ENCODE assay signal across 8 mouse cellular contexts in the genomic region with DNA sequence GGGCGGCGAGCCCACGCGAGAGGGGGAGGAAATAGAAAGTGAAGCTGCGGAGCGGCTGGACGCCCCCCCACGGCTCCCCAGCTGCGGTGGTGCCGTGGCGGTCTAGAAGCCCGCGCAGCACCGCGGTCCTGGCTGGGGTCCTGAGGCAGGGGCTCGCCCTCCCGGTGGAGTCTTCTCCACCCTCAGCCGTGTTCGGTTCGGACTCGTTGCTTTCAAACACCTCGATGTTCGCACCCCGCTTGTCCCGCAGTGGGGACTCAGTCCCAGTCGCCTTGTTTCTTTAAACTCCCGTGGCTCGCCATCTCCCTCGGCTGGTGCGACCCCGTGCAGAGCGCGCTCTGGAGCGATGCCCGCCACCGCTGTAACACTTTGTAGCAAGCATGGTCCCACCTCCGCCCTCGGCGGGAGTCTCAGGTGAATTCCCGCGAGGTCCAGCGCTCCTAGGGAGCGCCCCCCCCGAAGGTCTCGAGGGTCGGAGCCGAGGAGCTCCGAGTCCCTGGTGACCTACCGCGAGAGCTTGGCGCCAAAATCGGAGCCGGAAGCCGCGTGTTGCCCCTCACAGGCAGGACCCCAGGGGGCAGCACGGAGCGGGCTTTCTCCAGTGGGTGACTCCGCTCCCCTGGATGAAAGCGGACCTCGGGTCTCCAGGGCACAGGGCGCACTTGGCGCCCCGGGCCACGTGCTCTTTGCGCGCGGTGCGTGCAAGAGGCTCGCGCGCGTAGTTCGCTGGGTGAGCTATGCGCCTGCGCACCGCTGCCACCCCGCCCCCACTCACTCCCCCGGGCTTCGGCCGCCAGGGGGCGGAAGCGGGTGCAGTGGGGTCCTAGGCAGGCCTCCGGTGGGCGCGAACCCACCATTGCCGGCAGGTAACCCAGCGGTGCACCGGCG. TPM values are rescaled to one million over a fixed set of nuclear protein-coding genes. Genes with fewer than 3 reads are reported as not detected.
DNase-seq lines count a peak whose midpoint lies in the region; ATAC-seq and TF ChIP-seq lines count a peak whose summit lies in the region.

No protein-coding gene starts in this region.

- TF ChIP-seq EP300 in liver, postnatal 0 days (IDR thresholded peaks at IDR 0.05; ENCODE audit: low read depth) = no peak
- peak; percentile 88 for TF ChIP-seq EP300 in stomach, postnatal 0 days (optimal IDR thresholded peaks at IDR 0.05)

- H3K9ac ChIP-seq in forebrain, embryonic 15.5 days (replicated peaks) = peak overlapping the region; percentile 99
- H3K9ac ChIP-seq in liver, postnatal 0 days (replicated peaks) = peak overlapping the region; percentile 99
- H3K9ac ChIP-seq in neural tube, embryonic 12.5 days = peak overlapping the region; percentile 99
- H3K9ac ChIP-seq in stomach, postnatal 0 days (ENCODE audit: low read length) = peak overlapping the region; percentile 100

- peak; percentile 93 for DNase-seq in cerebellum, adult 11-12 months
- DNase-seq in heart, postnatal 14 days = peak; percentile 95 to 98
- DNase-seq in layer of hippocampus, adult 11-12 months (ENCODE audit: low spot score) = peak; percentile 95
- DNase-seq in liver, postnatal 0 days = peak; percentile 93
- peak; percentile 94 for DNase-seq in stomach, postnatal 0 days (ENCODE audit: low spot score)

- H3K36me3 ChIP-seq in E14TG2a.4 (ENCODE audit: insufficient read depth, low read length) = peaks cover 37% of the 10 kb centered on the region
- peaks cover 18% of the 10 kb centered on the region for H3K36me3 ChIP-seq in forebrain, embryonic 15.5 days
- H3K36me3 ChIP-seq in liver, postnatal 0 days (replicated peaks; ENCODE audit: insufficient read depth, low read length) = peaks cover 11% of the 10 kb centered on the region
- H3K36me3 ChIP-seq in neural tube, embryonic 12.5 days = peaks cover 27% of the 10 kb centered on the region
- peaks cover 9% of the 10 kb centered on the region; the same call in 1 of the 2 replicates for H3K36me3 ChIP-seq in stomach, postnatal 0 days (ENCODE audit: control insufficient read depth, insufficient read depth, low read length)

- H3K9me3 ChIP-seq in E14TG2a.4 (ENCODE audit: low read length) = no peaks in the 10 kb centered on the region
- H3K9me3 ChIP-seq in forebrain, embryonic 15.5 days = no peaks in the 10 kb centered on the region
- no peaks in the 10 kb centered on the region for H3K9me3 ChIP-seq in liver, postnatal 0 days (ENCODE audit: low read length)
- no peaks in the 10 kb centered on the region for H3K9me3 ChIP-seq in neural tube, embryonic 12.5 days
- H3K9me3 ChIP-seq in stomach, postnatal 0 days (ENCODE audit: control insufficient read depth, low read length) = no peaks in the 10 kb centered on the region

- peak overlapping the region; percentile 96 for H3K27ac ChIP-seq in forebrain, embryonic 15.5 days (replicated peaks)
- peak overlapping the region; percentile 100 for H3K27ac ChIP-seq in liver, postnatal 0 days (ENCODE audit: low read depth)
- peak overlapping the region; percentile 79 for H3K27ac ChIP-seq in neural tube, embryonic 12.5 days
- H3K27ac ChIP-seq in stomach, postnatal 0 days (replicated peaks) = peak overlapping the region; percentile 97

- intact Hi-C loops in heart, postnatal 14 days (cut with DNase I) = loop anchor here (5.0 kb wide), 1 partner anchor 56 kb away; no protein-coding TSS in a partner anchor

- peaks cover 51% of the 10 kb centered on the region for H3K4me1 ChIP-seq in E14TG2a.4 (replicated peaks; ENCODE audit: low read depth, low read length)
- H3K4me1 ChIP-seq in forebrain, embryonic 15.5 days = peaks cover 43% of the 10 kb centered on the region
- H3K4me1 ChIP-seq in liver, postnatal 0 days (ENCODE audit: insufficient read depth) = peaks cover 34% of the 10 kb centered on the region
- peaks cover 43% of the 10 kb centered on the region for H3K4me1 ChIP-seq in neural tube, embryonic 12.5 days
- H3K4me1 ChIP-seq in stomach, postnatal 0 days (replicated peaks; ENCODE audit: control insufficient read depth, insufficient read depth) = peaks cover 8% of the 10 kb centered on the region; the same call in 1 of the 2 replicates

- 0 out of 2 replicates have a peak, but pooled peaks have one; percentile 1 for ATAC-seq in forebrain, embryonic 15.5 days (replicated peaks)
- peak; percentile 42 for ATAC-seq in liver, postnatal 0 days
- no peak for ATAC-seq in neural tube, embryonic 12.5 days (ENCODE audit: low FRiP score, low read depth)
- peak; percentile 41 for ATAC-seq in stomach, postnatal 0 days (ENCODE audit: low FRiP score, low TSS enrichment)

- H3K4me2 ChIP-seq in forebrain, embryonic 15.5 days (replicated peaks) = peak overlapping the region; percentile 90
- H3K4me2 ChIP-seq in liver, postnatal 0 days (ENCODE audit: low read depth, low read length) = peak overlapping the region; percentile 93
- H3K4me2 ChIP-seq in neural tube, embryonic 12.5 days (replicated peaks) = peak overlapping the region; percentile 98
- peak overlapping the region; percentile 82 for H3K4me2 ChIP-seq in stomach, postnatal 0 days (replicated peaks; ENCODE audit: low read depth)

- H3K27me3 ChIP-seq in E14TG2a.4 (ENCODE audit: insufficient read depth, low read length) = no peaks in the 10 kb centered on the region
- no peaks in the 10 kb centered on the region for H3K27me3 ChIP-seq in forebrain, embryonic 15.5 days
- H3K27me3 ChIP-seq in liver, postnatal 0 days (ENCODE audit: insufficient read depth, low read length) = no peaks in the 10 kb centered on the region
- H3K27me3 ChIP-seq in neural tube, embryonic 12.5 days (replicated peaks) = no peaks in the 10 kb centered on the region
- H3K27me3 ChIP-seq in stomach, postnatal 0 days (ENCODE audit: control insufficient read depth, insufficient read depth, low read length) = no peaks in the 10 kb centered on the region

- under 1% methylated on average over 88 of the region's 89 CpGs for WGBS in forebrain, embryonic 15.5 days
- under 1% methylated on average over 77 of the region's 89 CpGs for WGBS in liver, postnatal 0 days (ENCODE audit: insufficient replicate concordance)
- under 1% methylated on average over 89 of the region's 89 CpGs for WGBS in neural tube, embryonic 12.5 days
- under 1% methylated on average over 88 of the region's 89 CpGs for WGBS in stomach, postnatal 0 days

- peak; percentile 15 for TF ChIP-seq CTCF in E14TG2a.4 (conservative IDR thresholded peaks at IDR 0.05; ENCODE audit: low read length)
- peak; percentile 96 for TF ChIP-seq CTCF in liver, postnatal 0 days (IDR thresholded peaks at IDR 0.05; ENCODE audit: low read depth)
- peak; percentile 86 for TF ChIP-seq CTCF in stomach, postnatal 0 days (IDR thresholded peaks at IDR 0.05; ENCODE audit: low read depth)

- H3K4me3 ChIP-seq in E14TG2a.4 (replicated peaks; ENCODE audit: low read length) = peak overlapping the region; percentile 99
- H3K4me3 ChIP-seq in forebrain, embryonic 15.5 days = peak overlapping the region; percentile 92
- H3K4me3 ChIP-seq in liver, postnatal 0 days (ENCODE audit: low read depth, low read length) = peak overlapping the region; percentile 99
- H3K4me3 ChIP-seq in neural tube, embryonic 12.5 days = peak overlapping the region; percentile 85
- H3K4me3 ChIP-seq in stomach, postnatal 0 days (ENCODE audit: low read depth, low read length) = peak overlapping the region; percentile 98

RNA-seq across cellular contexts. Expression of a gene that starts 1.3 kb away (rescaled TPM):
- polyA plus RNA-seq in forebrain, embryonic 15.5 days (2015; fragmentation: Nextera tagmentation; extraction: Ambion mirVana) = 2,368 and 2,448 TPM in 2 replicates
- total RNA-seq in heart, postnatal 14 days (2021) = 100 to 1,000 TPM; 290 to 401 TPM
- polyA plus RNA-seq in liver, postnatal 0 days (2015; fragmentation: Nextera tagmentation; extraction: Ambion mirVana) = 750 and 799 TPM in 2 replicates
- polyA plus RNA-seq in neural tube, embryonic 12.5 days (2016; fragmentation: Nextera tagmentation; extraction: Ambion mirVana) = 2,887 and 2,907 TPM in 2 replicates
- 1,436 and 1,585 TPM in 2 replicates for polyA plus RNA-seq in stomach, postnatal 0 days (2015; fragmentation: Nextera tagmentation; extraction: Ambion mirVana)

RNA-seq across cellular contexts. Expression of a gene that starts 54.6 kb away (rescaled TPM):
- 99.0 and 103 TPM in 2 replicates for polyA plus RNA-seq in forebrain, embryonic 15.5 days (2015; fragmentation: Nextera tagmentation; extraction: Ambion mirVana)
- total RNA-seq in heart, postnatal 14 days (2021) = 10 to 100 TPM; 40.3 to 44.5 TPM
- polyA plus RNA-seq in liver, postnatal 0 days (2015; fragmentation: Nextera tagmentation; extraction: Ambion mirVana) = 25.2 and 29.6 TPM in 2 replicates
- 98.8 and 104 TPM in 2 replicates for polyA plus RNA-seq in neural tube, embryonic 12.5 days (2016; fragmentation: Nextera tagmentation; extraction: Ambion mirVana)
- 33.6 and 38.2 TPM in 2 replicates for polyA plus RNA-seq in stomach, postnatal 0 days (2015; fragmentation: Nextera tagmentation; extraction: Ambion mirVana)

RNA-seq across cellular contexts. Expression of a gene that starts 54.9 kb away (rescaled TPM):
- polyA plus RNA-seq in forebrain, embryonic 15.5 days (2015; fragmentation: Nextera tagmentation; extraction: Ambion mirVana) = 62.9 and 63.4 TPM in 2 replicates
- total RNA-seq in heart, postnatal 14 days (2021) = 10 to 100 TPM; 10.8 to 11.5 TPM
- polyA plus RNA-seq in liver, postnatal 0 days (2015; fragmentation: Nextera tagmentation; extraction: Ambion mirVana) = 8.5 and 9.8 TPM in 2 replicates
- 66.1 and 70.1 TPM in 2 replicates for polyA plus RNA-seq in neural tube, embryonic 12.5 days (2016; fragmentation: Nextera tagmentation; extraction: Ambion mirVana)
- polyA plus RNA-seq in stomach, postnatal 0 days (2015; fragmentation: Nextera tagmentation; extraction: Ambion mirVana) = 14.9 and 16.2 TPM in 2 replicates

Comparison
In these comparisons a context has a peak if more than half of its experiments do, and no peak if none do; other contexts are left out.
1. CTCF ChIP-seq: peak in every context shown above with its lines; median percentile 96 in liver, postnatal 0 days; 86 in stomach, postnatal 0 days; 15 in E14TG2a.4.